Mouse (Mus musculus): Measurements from ENCODE around the gene Dhrs7. TPM values are rescaled to one million over a fixed set of nuclear protein-coding genes. Genes with fewer than 3 reads are reported as not detected.

Gene Dhrs7
- 47.6 TPM for polyA plus RNA-seq (2015; fragmentation: Illumina TruSeq; extraction: RNeasy Lipid Tissue Mini Kit (QIAGEN cat#74804); ENCODE audit: low read depth, low replicate concordance)

GRCm38 (mm10) chr12:72664735-72665337 is at the start of gene Dhrs7:
Dhrs7 (minus strand) TSS chr12:72664909.

GRCm38 (mm10) chr12:72649611-72650330 is 14.9 kb downstream of the Dhrs7 start, which contains the start of gene Gm4756:
Gm4756 (minus strand) TSS chr12:72649661.

Other genes starting within 250 kb of the Dhrs7 start
- gene Lrrc9, start 223.0 kb downstream of the Dhrs7 start, polyA plus RNA-seq (2015; fragmentation: Illumina TruSeq; extraction: RNeasy Lipid Tissue Mini Kit (QIAGEN cat#74804); ENCODE audit: low read depth, low replicate concordance): 1.7 TPM
- gene Pcnx4, start 128.5 kb downstream of the Dhrs7 start, polyA plus RNA-seq (2015; fragmentation: Illumina TruSeq; extraction: RNeasy Lipid Tissue Mini Kit (QIAGEN cat#74804); ENCODE audit: low read depth, low replicate concordance): 23.5 TPM
- not detected for gene Gm4756, start 15.2 kb downstream of the Dhrs7 start, polyA plus RNA-seq (2015; fragmentation: Illumina TruSeq; extraction: RNeasy Lipid Tissue Mini Kit (QIAGEN cat#74804); ENCODE audit: low read depth, low replicate concordance)
- 278 TPM for gene Ppm1a, start 92.5 kb upstream of the Dhrs7 start, polyA plus RNA-seq (2015; fragmentation: Illumina TruSeq; extraction: RNeasy Lipid Tissue Mini Kit (QIAGEN cat#74804); ENCODE audit: low read depth, low replicate concordance)